Mouse (Mus musculus) 3134 (cell line): ENCODE measurements at regions not wholly inside any gene's neighbourhood (a gene's known extent, or its start where the extent isn't known, plus 50 kb on each side); places are given as distances from the start of the nearest gene placed in this dataset.

Source experiments
- DNase-seq: peaks from one replicate; pipeline ENCODE4 v3.0.0-alpha.2; 2011; ENCODE audit warnings: low spot score; ENCODE audit not compliant: insufficient read length; ENCODE audit errors: extremely low read depth

DNA sequence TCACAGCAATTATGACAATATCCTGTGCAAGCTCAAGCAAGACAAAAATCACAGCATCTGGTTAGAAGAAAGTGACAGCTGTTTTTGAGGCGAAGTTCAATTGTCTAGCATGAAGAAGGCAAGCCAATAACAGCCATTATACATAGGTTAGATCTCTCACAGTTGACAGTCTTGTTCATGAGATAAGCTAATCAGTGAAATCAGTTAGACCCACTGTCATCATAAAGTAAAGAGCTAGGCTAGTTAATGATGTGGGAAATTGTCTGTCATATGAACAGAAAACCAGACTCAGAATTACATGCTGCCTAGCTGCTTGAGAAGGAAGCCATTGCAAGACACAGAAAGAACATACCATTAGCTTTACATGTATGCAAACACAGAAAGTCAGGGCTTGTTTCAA is 470.2 kb upstream of the 5930422O12Rik start:
- no peak for DNase-seq

DNA sequence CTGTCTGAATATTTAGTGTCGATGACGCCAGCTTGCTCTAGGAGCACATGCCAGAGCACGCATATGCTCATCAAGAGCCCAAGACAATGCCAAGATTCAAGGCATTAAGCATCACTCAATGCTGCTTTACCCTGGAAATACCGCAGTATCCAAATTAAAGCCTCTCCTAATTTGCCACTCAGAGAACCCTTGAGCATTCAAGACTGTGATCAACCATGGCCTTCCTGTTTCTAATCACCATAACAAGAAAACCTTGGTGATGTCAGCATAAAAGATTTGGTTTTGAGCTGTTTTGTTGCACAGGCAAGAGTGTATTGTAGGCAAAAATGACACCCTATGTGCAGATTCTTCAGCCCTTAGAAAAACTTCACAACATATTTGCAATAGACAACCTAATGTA is 469.7 kb upstream of the 5930422O12Rik start:
- DNase-seq: no peak

DNA sequence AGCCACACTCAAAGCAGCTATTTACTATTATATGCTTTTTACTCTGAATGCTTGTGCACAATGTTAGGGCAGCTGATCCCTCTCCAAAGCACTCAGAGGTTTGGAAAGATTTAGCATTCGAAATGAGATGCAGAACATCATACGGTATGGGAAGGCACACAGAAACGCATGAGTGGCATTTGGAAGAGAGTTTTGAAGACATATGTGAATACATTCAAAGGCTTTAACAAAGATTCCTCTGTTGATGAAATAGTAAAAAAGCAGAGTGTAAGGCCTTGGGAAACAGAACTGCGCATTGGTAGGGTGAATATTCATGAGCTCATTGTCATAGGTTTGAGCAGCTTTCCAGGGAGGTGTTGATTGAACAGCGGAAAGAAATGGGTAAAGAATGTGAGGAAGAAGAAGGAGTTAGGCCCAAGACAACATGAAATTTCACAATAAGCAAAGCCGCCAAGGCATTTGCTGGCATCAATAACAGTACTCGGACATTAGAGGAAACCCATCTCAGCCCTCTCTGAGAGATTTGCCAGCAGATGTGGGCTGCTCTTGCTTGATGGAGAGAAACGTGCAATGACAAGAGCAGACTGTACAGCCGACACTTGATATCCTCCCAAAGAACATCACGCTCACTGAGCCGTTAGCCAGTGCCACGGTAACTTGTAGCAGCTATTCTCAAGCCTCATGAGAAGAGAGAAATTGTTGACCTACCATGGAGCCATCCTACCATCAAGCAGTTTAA is 469.0 kb upstream of the 5930422O12Rik start:
- no peak for DNase-seq

DNA sequence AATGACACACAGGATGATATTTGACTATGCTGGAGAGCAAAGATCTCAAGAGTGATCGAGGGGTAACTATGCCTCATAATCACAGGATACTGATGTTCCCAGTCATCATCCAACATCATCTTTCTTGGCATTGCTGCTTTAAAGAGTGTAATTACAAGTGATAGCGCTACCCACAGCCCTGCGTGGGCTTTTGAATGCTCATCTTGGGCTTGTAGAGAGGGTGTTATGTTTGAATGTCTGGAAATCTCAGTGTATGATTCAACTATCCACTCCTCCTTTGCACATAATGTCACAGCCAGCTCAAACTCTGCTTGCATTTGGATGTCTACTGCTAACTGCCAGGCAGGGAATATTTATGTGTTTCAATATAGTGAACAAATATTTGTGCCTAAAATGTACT is 438.3 kb upstream of the 5930422O12Rik start:
- no peak for DNase-seq

DNA sequence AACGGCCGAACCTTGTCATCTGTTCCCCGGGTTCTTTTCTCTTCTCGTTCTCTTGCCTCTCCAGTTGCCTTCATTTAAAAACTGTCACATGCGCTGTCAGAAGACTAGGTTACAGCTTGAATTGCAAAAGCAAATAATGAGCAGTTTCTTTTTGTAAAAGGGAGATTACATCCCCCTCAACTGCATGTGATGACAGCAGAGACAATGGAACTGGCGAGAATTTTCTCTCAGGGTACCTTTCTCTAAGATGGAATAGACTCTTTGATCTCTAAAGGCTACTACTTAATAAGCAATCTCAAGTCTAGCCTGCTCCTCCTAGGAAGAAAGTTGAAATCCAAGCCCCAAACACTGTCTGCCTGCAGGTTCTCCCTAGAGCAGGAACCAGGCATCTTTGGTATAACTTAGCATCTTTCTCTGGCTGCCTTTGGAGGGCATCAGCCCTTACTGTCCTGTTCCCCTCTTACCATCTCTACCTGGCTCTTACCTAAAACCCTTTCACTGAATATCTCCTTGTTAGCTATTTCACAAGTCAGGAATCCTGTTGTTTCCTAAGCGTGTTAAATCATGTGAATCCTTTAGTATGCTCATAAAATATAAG is 424.4 kb upstream of the 5930422O12Rik start:
- no peak for DNase-seq

DNA sequence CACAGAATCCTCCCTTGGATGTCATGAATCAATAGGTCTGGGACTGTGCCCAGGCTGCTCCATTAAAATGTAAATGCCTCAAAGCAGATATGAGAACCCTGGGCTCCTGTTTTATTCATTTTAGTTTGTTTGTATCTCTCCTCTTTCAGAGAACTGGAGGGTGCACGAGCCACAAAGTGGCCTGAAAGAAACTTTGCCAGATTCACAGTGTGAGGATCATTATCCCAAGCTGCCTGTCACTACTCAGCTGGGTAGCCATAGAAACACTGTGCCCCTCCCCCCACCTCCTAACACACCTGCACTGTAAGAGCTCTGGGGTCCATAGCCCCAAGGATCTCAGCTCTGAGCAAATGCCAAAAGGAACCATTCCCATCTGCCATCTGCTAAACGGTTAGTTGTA is 423.9 kb upstream of the 5930422O12Rik start:
- no peak for DNase-seq

DNA sequence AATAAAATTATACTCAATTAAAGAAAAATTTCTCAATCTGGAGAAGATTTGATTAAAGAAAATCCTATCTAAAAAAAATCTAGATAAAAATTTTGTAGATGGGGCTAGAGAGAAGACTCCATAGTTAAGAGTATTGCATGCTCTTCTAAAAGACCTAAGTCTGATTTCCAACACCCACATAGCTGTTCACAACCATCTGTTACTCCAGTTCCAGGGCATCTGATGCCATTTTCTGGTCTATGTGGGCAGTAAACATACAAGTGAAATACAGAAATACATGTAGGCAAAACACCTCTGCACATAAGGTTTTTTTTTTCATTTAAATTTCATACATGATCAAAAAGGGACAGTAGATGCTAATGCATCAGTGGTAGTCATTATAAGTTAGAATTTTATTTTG is 418.4 kb upstream of the 5930422O12Rik start:
- DNase-seq: no peak

DNA sequence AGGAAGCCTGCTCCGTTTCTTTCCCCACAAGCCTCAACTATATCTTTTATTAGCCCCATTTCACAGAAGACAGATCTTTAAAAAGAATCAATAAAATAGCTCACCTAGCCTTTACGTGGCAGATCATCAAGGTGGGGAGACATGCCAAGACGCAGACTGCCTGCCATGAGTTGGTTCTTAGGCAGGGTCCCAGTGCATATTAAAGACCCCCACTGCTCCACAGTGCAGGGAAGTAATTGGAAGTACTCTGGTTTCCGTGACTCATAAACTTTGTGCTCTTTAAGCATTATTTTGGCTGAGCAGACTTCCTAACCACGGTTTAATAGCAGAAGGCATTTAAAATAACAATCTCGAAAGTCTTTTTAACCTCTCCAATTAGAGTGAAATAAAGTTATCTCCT is 415.7 kb upstream of the 5930422O12Rik start:
- DNase-seq: no peak

DNA sequence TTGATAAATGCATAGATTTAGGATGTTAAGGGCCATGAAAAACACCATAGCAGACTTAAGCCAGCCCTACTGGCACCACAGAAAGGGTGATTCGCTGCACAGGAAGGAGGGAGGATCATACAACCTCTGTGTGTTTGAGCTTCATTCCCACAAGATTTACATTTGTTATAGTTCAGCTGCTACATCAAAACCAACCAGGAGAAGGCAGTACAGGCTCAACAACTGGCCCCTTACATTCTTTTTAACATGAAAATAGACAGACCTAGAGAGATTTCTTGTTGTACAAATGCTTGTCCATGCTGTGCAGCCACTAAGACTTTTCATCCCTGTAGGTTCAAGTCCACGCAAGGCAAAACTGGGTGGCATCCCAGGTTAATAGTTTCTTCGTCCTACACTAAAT is 412.6 kb upstream of the 5930422O12Rik start:
- no peak for DNase-seq

DNA sequence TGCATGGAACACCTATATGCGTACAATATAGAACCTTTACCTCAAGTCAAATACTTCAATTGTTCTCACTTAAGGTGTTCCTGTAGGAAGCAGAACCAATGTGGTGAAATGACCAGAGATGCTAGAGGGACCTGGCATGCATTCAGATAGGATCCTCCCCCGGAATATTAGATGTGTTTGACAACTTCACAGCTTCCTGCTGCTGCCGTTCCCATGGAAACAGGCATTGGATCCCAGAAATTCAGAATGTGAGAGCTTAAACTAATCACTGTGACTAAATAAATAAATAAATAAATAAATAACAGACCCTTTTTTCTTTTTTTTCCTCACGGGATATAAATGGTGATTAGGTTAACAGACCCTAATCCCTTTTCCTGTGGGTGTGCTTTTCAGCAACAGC is 401.5 kb upstream of the 5930422O12Rik start:
- no peak for DNase-seq

DNA sequence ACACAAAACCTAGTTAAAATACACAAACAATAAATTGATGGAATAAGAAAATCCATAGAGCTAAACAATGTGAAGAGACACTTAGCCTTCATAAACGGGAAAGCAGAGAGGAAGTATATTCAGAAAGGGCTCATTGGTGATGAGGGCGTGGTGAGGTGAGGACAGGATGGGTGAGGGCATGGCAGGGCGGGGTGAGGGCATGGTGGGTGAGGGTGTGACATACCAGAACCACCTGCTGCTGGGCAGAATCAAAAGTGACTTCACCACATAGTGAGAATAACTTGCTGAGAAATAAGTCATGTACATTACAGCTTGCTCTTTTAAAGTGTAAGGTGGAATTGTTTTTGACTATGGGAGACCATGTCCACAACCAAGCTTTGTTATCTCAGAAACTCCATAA is 399.1 kb upstream of the 5930422O12Rik start:
- peak; percentile 4 for DNase-seq

DNA sequence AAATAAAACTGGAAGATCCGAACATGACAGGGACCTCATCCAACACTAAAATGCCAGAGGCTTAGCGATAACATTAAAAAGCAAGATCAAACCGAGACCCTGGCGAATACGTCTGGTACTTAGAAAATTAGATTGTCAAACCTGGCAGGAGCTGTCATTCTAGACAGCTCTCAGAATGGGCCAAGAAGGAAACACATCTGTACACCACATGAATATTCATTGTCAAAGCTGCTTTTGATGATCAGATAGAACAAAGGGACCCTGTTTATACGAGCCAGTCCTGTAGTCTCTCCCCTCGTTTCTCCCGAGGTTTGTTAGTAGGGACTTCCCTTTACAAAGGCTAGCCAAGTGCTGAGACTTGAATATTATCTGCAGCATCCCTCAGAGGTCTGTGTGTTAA is 376.5 kb upstream of the 5930422O12Rik start:
- no peak for DNase-seq

DNA sequence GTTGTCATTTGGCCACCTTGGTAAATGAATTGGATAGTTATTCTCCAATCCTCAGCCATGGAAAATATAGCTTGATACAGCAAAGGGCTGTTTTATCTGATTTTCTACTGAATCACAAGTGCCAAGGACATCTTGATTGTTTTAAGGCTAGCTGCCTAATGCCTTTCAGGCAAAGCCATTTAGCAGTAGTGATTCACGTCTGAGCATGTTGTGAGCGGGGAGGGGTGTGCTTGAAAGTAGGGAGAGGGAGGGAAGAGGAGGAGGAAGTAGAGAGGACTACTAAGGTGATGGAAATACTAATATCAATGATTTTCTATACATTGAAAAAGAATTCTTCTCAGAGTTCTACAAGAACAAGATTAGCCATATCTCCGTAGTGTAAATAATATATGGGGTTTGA is 362.9 kb upstream of the 5930422O12Rik start:
- no peak for DNase-seq

DNA sequence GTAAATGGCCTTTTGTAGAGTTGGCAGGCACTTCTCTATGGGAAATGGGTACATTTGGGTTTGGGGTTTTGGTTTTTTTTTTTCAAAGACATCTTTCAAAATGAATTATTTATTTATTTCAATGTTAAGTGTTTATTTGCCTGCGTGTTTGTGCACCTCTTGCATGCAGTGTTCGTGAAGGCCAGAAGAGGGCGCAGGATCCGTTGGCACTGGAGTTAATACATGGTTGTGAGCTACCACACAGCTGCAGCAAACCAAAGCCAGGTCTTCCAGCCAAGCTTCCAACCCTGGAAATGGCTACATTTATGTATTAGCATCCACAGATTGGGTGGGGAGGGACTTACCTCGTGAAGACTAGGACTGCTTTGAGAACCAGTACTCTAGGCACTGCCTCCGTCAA is 362.3 kb upstream of the 5930422O12Rik start:
- DNase-seq: no peak

DNA sequence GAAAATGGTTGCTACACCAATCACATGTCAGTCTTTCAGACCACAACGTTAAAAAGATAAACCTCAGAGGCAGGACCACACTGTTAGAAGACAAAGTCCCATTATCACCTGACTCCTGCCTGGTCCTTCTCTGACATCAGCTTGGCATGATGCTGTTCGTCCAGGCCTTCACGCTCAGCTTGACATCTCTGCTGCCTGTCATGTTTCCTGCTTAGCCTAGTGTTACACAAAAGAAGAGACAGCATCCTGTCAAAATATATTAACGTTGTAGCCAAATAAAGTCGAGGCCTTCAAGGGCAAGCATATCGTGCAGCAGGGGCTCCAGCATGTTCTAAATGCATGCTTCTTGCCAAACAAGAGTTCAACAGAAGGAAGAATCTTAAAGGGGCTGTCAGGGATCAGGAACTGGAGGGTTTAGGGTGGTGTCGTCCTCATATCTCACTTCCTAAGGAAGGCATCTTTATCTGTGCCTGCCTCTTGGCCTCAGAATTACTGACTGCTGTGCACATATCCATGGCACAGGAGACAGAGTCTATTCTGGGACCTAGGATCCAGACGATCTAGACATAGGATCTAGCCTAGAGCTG is 361.0 kb upstream of the 5930422O12Rik start:
- no peak for DNase-seq

DNA sequence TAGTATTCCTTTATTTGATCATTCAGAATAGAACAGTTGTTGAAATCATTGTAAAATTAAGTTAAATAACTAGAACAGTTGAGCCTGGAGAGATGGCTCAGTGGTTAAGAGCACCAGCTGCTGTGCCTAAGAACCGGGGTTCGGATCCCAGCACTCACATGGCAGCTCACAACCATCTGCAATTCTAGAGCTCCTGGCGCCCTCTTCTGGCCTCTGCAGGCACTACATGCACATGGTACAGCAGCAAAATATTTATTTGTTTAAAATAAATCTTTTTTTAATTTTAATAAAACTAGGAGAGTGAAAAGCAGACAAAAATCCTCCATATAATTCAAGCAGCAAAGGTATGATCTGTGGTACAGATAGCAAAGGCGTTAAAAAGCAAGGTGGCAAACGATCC is 360.0 kb upstream of the 5930422O12Rik start:
- no peak for DNase-seq

DNA sequence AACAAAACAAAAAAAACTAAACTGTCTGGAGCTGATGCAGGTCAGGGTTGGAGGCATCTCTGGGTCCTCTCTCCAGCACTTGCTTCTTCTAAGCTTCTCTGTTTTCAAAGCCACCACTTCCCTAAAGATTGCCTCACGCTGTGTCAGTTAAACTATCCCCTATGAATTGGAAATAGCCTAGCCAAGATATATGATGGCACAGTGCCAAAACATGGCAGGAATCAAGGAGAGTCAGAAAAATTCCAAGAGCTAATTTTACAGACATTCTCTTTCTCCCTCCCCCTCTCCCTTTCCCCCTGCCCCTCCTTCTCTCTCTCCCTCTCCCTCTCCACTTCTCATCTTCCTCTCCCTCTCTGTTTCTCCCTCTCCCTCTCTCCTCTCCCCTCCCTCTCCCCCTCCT is 353.3 kb upstream of the 5930422O12Rik start:
- DNase-seq: no peak

DNA sequence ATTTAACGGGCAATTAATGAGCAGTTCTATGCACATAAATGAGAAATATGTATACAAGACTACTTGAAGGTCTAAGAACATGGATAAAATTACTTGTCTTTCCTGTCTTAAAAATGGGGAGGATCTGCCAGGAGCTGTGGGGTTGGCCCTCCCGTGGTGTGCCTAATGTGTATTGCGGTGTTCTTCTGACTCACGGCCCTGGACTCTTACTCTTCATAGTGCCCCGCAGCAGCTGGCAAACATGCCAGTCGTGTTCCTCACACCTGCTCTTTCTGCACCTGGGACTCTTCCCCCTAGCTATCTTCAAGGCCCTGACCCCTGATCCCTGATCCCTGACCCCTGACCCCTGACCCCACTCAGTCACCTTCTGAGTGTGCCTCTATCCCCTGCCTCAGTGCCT is 352.3 kb upstream of the 5930422O12Rik start:
- DNase-seq: no peak

DNA sequence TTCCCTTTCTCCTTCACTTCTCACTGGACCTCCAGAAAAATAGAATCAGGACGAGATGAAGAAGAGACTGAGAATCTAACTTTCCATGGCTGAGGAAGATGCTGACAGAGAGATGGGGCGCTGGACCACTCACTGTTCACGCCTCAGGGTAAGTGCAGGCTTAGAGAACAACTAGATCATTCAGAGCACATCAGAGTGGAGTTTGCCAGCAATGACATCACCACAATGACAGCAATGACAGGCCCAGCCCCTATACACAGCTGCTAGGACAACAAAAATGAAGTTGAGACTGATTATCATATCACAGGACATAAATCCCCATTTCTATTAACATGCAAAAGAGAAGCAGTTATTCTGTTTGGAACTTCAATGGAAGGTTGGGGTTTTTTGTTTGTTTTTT is 350.4 kb upstream of the 5930422O12Rik start:
- DNase-seq: no peak

DNA sequence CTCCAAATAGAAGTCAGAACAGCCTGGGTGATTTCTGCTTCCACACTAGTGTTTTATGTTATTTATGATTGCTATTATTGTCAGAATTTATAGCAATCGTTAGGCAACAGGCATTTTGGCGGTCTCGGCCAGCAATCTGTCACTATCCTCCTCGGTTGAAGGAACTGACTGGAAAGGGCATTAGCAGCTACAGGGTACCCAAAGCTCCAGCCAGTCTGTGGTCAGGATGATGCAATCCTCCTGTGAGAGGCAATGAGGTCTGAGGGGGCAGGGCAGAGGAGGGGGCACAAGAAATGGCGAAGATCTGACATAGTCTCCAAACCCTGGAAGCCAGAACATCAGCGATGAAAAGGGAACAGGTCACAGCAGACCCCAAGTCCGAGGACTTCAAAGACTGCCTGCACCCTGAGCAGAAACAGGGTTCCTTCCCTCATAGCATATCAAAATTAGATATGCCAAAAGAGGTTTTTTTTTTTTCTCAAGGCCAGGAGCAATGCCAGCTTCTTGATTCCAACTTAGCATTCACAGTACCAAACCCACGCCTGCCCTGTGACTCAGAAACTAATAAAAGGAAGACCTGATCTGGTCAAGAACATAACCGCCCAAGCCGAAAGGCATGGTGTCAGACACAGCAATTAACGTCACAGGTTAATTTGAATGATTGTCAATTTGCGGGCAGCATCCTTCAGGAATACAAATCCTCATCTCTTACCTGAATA is 348.5 kb upstream of the 5930422O12Rik start:
- DNase-seq: no peak

DNA sequence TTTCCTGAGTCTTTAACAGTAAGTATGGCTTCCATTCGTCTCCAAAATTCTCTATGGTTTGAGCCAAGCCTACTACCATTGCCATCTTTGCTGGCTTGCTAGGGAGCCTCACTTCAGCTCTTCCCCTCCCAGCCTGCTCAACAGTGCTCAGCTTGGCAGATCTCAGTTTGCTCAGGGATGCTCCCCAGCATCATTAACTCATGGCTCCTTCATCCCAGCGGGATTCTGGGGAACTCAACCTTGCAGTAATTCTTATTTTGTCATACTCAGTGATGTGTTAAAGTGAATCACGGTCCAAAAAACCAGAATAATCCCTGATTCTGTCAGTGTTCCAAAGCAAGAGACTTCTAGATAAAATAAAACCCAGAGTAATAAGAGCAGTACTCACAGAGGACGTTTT is 346.6 kb upstream of the 5930422O12Rik start:
- DNase-seq: no peak

DNA sequence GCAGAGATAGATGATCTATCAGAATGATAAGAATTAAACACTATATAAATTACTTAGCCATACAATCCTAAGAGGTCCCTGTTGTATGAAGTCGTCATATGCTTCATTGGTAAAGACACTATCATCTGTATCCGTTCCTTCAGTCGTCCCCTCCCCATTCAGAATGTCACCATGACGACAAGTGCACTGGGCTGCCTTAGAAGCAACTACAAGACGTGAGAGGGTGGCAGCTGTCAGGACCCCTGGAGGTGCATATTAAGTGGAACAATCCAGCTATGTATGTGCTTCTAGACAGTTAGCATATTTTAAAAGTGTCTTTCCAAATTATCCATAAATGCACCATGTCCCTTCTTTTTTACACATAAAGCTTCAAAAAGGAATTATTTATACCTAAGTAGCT is 343.0 kb upstream of the 5930422O12Rik start:
- DNase-seq: no peak
